ENCODE assay signal across 15 mouse cellular contexts in genomic region chr7:95865270-95865669, GRCm38 (mm10).
A peak's percentile ranks its signal among the peaks of the same experiment; 100 is the strongest.
DNase-seq lines count a peak whose midpoint lies in the region; ATAC-seq and TF ChIP-seq lines count a peak whose summit lies in the region.
"Had no signal": no experiment of that assay in that cellular context is flagged by ENCODE, and none has a peak within 500 bp of the region (broad histone marks: within the 10 kb centered on the region; RNA-seq: fewer than 3 reads in every experiment).

No protein-coding gene starts in this region.

- H3K9me3 ChIP-seq in kidney, postnatal 0 days (replicated peaks; ENCODE audit: low read length) = no peaks in the 10 kb centered on the region
- H3K9me3 ChIP-seq in midbrain, embryonic 10.5 days (replicated peaks) = no peaks in the 10 kb centered on the region
- no peaks in the 10 kb centered on the region for H3K9me3 ChIP-seq in midbrain, embryonic 16.5 days (replicated peaks; ENCODE audit: control insufficient read depth, low read length, poor library complexity, severe bottlenecking)
- H3K9me3 ChIP-seq: embryonic facial prominence, embryonic 13.5 days; heart, embryonic 13.5 days; hindbrain, embryonic 15.5 days had no signal

- no peak overlapping the region for H3K27ac ChIP-seq in kidney, postnatal 0 days
- H3K27ac ChIP-seq in midbrain, embryonic 10.5 days (replicated peaks) = no peak overlapping the region
- H3K27ac ChIP-seq in midbrain, embryonic 16.5 days (ENCODE audit: low read length) = no peak overlapping the region
- H3K27ac ChIP-seq: embryonic facial prominence, embryonic 13.5 days; heart, embryonic 13.5 days; hindbrain, embryonic 15.5 days; macrophage had no signal

- WGBS in kidney, postnatal 0 days = 42% methylated on average over 3 of the region's 3 CpGs
- 51% methylated on average over 3 of the region's 3 CpGs for WGBS in midbrain, embryonic 10.5 days
- 58% methylated on average over 3 of the region's 3 CpGs for WGBS in midbrain, embryonic 16.5 days

- H3K4me3 ChIP-seq in kidney, postnatal 0 days (replicated peaks; ENCODE audit: low read depth, low read length) = no peak overlapping the region
- H3K4me3 ChIP-seq in midbrain, embryonic 10.5 days = no peak overlapping the region
- no peak overlapping the region for H3K4me3 ChIP-seq in midbrain, embryonic 16.5 days (ENCODE audit: low read depth, low read length)
- H3K4me3 ChIP-seq: embryonic facial prominence, embryonic 13.5 days; heart, embryonic 13.5 days; hindbrain, embryonic 15.5 days had no signal

- H3K9ac ChIP-seq in kidney, postnatal 0 days (ENCODE audit: low read depth, low read length) = no peak overlapping the region
- no peak overlapping the region for H3K9ac ChIP-seq in midbrain, embryonic 16.5 days (ENCODE audit: low read depth, low read length)
- H3K9ac ChIP-seq: embryonic facial prominence, embryonic 13.5 days; heart, embryonic 13.5 days; hindbrain, embryonic 15.5 days had no signal

- no peaks in the 10 kb centered on the region for H3K4me1 ChIP-seq in kidney, postnatal 0 days (replicated peaks; ENCODE audit: insufficient read depth, low read length)
- H3K4me1 ChIP-seq in midbrain, embryonic 10.5 days = 0 out of 2 replicates have a peak, but pooled peaks cover 4% of the 10 kb centered on the region
- H3K4me1 ChIP-seq in midbrain, embryonic 16.5 days (ENCODE audit: control insufficient read depth, insufficient read depth, low read length) = 0 out of 2 replicates have a peak, but pooled peaks cover 5% of the 10 kb centered on the region
- H3K4me1 ChIP-seq: embryonic facial prominence, embryonic 13.5 days; heart, embryonic 13.5 days; hindbrain, embryonic 15.5 days had no signal

- TF ChIP-seq CTCF in kidney, postnatal 0 days (IDR thresholded peaks at IDR 0.05; ENCODE audit: low read depth) = peak; percentile 52

- peak; percentile 3 for DNase-seq in adrenal gland, postnatal 25 days
- no peak for DNase-seq in adrenal gland, adult 8-10 months
- peak; percentile 28 for DNase-seq in kidney, postnatal 0 days (ENCODE audit: low spot score)
- no peak for DNase-seq in kidney, postnatal 14 days
- DNase-seq in midbrain, embryonic 10.5 days (ENCODE audit: low spot score) = peak; percentile 18
- peak; percentile 5 for DNase-seq in embryo, embryonic 11.5 days (ENCODE audit: low read depth, low spot score)
- DNase-seq in ovary, postnatal 10 days (ENCODE audit: low spot score) = no peak
- DNase-seq: cerebellum, adult 11 months; right cerebral cortex, postnatal 4 days; thymus, postnatal 4 days had no signal

- no peaks in the 10 kb centered on the region for H3K27me3 ChIP-seq in kidney, postnatal 0 days (ENCODE audit: insufficient read depth, low read length)
- no peaks in the 10 kb centered on the region for H3K27me3 ChIP-seq in midbrain, embryonic 10.5 days (ENCODE audit: low read depth, poor library complexity, severe bottlenecking)
- no peaks in the 10 kb centered on the region for H3K27me3 ChIP-seq in midbrain, embryonic 16.5 days (ENCODE audit: control insufficient read depth, insufficient read depth, low read depth, low read length)
- H3K27me3 ChIP-seq: embryonic facial prominence, embryonic 13.5 days; heart, embryonic 13.5 days; hindbrain, embryonic 15.5 days had no signal

- H3K4me2 ChIP-seq in kidney, postnatal 0 days (ENCODE audit: low read length) = no peak overlapping the region
- H3K4me2 ChIP-seq in midbrain, embryonic 16.5 days (ENCODE audit: low read length) = no peak overlapping the region
- H3K4me2 ChIP-seq: embryonic facial prominence, embryonic 13.5 days; heart, embryonic 13.5 days; hindbrain, embryonic 15.5 days had no signal

- no peak for ATAC-seq in kidney, postnatal 0 days (replicated peaks; ENCODE audit: low FRiP score, low read depth)
- no peak for ATAC-seq in midbrain, embryonic 16.5 days

- H3K36me3 ChIP-seq in kidney, postnatal 0 days (ENCODE audit: insufficient read depth, low read length) = no peaks in the 10 kb centered on the region
- no peaks in the 10 kb centered on the region for H3K36me3 ChIP-seq in midbrain, embryonic 10.5 days
- H3K36me3 ChIP-seq in midbrain, embryonic 16.5 days (ENCODE audit: control insufficient read depth, insufficient read depth, low read length) = no peaks in the 10 kb centered on the region
- H3K36me3 ChIP-seq: embryonic facial prominence, embryonic 13.5 days; heart, embryonic 13.5 days; hindbrain, embryonic 15.5 days had no signal

Comparison
In these comparisons a context has a peak if more than half of its experiments do, and no peak if none do; other contexts are left out.
1. DNase-seq: peak in adrenal gland, postnatal 25 days (single experiment), kidney, postnatal 0 days (single experiment), midbrain, embryonic 10.5 days (single experiment) and embryo, embryonic 11.5 days (single experiment); none in adrenal gland, adult 8-10 months (single experiment), kidney, postnatal 14 days (single experiment) and ovary, postnatal 10 days (single experiment).